Mouse (Mus musculus) neural tube, embryonic 10.5 days (tissue): ENCODE results near the gene Fam19a5.

ENCODE experiments used
- DNase-seq: peaks from one replicate; pipeline ENCODE4 v3.0.0-alpha.2; 2017; ENCODE audit warnings: low spot score; ENCODE audit errors: extremely low spot score

The Fam19a5 gene

GRCm38 (mm10) chr15:87590975-87591374 is 46.9 kb downstream of the Fam19a5 start:
- no peak for DNase-seq

- DNase-seq: no peak
These were observed 52.6 kb downstream of the Fam19a5 start for GRCm38 (mm10) chr15:87596731-87597130.

- DNase-seq: no peak
These were observed 53.0 kb downstream of the Fam19a5 start for GRCm38 (mm10) chr15:87597149-87597548.

GRCm38 (mm10) chr15:87597766-87598165 is 53.7 kb downstream of the Fam19a5 start:
- DNase-seq: no peak

GRCm38 (mm10) chr15:87598636-87599035 is 54.5 kb downstream of the Fam19a5 start:
- DNase-seq: no peak

- DNase-seq: no peak
These were observed 59.2 kb downstream of the Fam19a5 start for GRCm38 (mm10) chr15:87603316-87603715.

GRCm38 (mm10) chr15:87605504-87606280 is 61.6 kb downstream of the Fam19a5 start:
- no peak for DNase-seq

- DNase-seq: no peak
These were observed 62.6 kb downstream of the Fam19a5 start for GRCm38 (mm10) chr15:87606702-87607101.

- DNase-seq: no peak
These were observed 65.1 kb downstream of the Fam19a5 start for GRCm38 (mm10) chr15:87609236-87609635.

- DNase-seq: peak; percentile 92
These were observed 80.0 kb downstream of the Fam19a5 start for GRCm38 (mm10) chr15:87623966-87624609.

- DNase-seq: no peak
These were observed 80.6 kb downstream of the Fam19a5 start for GRCm38 (mm10) chr15:87624610-87625091.

- DNase-seq: peak; percentile 90
These were observed 81.3 kb downstream of the Fam19a5 start for GRCm38 (mm10) chr15:87625236-87626023.

- no peak for DNase-seq
These were observed 91.2 kb downstream of the Fam19a5 start for GRCm38 (mm10) chr15:87635272-87635671.

- no peak for DNase-seq
These were observed 92.3 kb downstream of the Fam19a5 start for GRCm38 (mm10) chr15:87636407-87636806.

GRCm38 (mm10) chr15:87637234-87637633 is 93.1 kb downstream of the Fam19a5 start:
- DNase-seq: no peak

GRCm38 (mm10) chr15:87638270-87638669 is 94.2 kb downstream of the Fam19a5 start:
- DNase-seq: no peak

- DNase-seq: no peak
These were observed 102.4 kb downstream of the Fam19a5 start for GRCm38 (mm10) chr15:87646313-87647061.

- DNase-seq: no peak
These were observed 105.6 kb downstream of the Fam19a5 start for GRCm38 (mm10) chr15:87649651-87650050.

GRCm38 (mm10) chr15:87654551-87654950 is 110.5 kb downstream of the Fam19a5 start:
- no peak for DNase-seq

- no peak for DNase-seq
These were observed 112.5 kb downstream of the Fam19a5 start for GRCm38 (mm10) chr15:87656496-87657155.

GRCm38 (mm10) chr15:87659729-87660128 is 115.6 kb downstream of the Fam19a5 start:
- no peak for DNase-seq
